Mouse (Mus musculus): ENCODE measurements around the gene Zfp459. TPM values are rescaled to one million over a fixed set of nuclear protein-coding genes. Genes with fewer than 3 reads are reported as not detected.
A peak's percentile ranks its signal among the peaks of the same experiment; 100 is the strongest.
"Not testable (repeated sequence)": the region's sequence is repeated elsewhere in the genome, so short reads cannot be mapped to it uniquely, and the experiment has no call there.

Zfp459 gene
- polyA plus RNA-seq, 1 experiment = 3.8 TPM

DNA sequence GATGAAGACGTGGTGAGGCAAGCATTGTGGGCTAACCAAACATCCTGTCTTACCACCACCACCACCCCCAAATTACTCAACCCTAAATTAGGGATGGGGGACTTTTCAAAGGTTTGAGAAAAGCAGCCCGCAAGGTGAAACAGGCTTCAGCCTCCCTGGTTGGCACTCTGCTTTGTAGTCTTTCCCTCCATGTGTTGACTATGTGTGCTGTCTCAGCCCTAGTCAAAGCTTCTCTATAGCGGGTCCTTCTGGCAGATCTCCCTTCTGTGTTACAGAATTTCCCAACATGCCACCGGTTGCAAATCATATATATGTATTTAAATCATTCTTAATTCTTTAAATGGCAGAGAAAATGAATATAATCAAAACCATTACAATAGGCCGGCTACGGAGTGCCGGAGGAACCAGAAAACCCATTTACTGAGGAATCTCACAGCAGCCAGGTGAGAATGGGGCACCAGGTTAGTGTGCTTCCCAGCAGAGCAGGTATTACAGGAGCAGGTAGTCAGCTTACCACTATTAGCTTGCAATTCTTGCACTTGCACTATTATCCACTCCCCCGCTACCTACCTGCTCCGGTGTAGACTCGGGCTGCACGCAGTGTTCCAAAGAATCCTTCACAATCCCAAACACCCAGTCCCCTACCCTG lies 536 bp downstream of the Zfp459 start:
- Histone ChIP-seq H3K4me3 (ENCODE audit: insufficient read depth, low read length) (peak overlapping the region; percentile 81), H3K4me1 (ENCODE audit: control insufficient read depth, insufficient read depth, low read length) (no peaks in the 10 kb centered on the region; the same call in 1 of the 2 replicates), H3K27ac (ENCODE audit: insufficient read depth, low read length) (no peak overlapping the region)
- no peak for TF ChIP-seq CTCF (IDR thresholded peaks at IDR 0.05; ENCODE audit: extremely low read depth, insufficient read depth, low read length)
- TF ChIP-seq POLR2A (IDR thresholded peaks at IDR 0.05; ENCODE audit: extremely low read depth, insufficient read depth, low read length) = no peak

DNA sequence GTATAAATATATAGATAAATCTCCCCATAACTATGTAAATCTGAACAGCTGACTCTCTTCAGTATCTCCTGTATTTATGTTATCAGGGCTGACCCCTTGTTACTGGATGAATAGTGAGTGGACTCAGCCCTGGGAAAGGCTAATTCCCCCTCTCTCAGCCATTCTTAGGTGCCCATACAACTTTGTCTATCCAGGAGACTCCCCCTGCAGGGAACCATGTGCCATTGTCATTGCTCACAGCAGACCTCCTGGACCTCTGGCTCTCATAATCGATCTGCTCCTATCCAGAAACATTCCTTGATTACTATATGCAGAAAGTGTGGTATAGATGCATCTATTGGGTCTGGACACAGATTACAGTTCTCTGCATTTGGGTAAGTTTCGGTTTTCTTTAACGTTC lies 4.4 kb downstream of the Zfp459 start:
- Histone ChIP-seq H3K27ac (ENCODE audit: insufficient read depth, low read length) (no peak overlapping the region), H3K4me1 (ENCODE audit: control insufficient read depth, insufficient read depth, low read length) (no peaks in the 10 kb centered on the region; the same call in 1 of the 2 replicates), H3K4me3 (ENCODE audit: insufficient read depth, low read length) (no peak overlapping the region)
- TF ChIP-seq CTCF (IDR thresholded peaks at IDR 0.05; ENCODE audit: extremely low read depth, insufficient read depth, low read length) (no peak), POLR2A (IDR thresholded peaks at IDR 0.05; ENCODE audit: extremely low read depth, insufficient read depth, low read length) (no peak)

DNA sequence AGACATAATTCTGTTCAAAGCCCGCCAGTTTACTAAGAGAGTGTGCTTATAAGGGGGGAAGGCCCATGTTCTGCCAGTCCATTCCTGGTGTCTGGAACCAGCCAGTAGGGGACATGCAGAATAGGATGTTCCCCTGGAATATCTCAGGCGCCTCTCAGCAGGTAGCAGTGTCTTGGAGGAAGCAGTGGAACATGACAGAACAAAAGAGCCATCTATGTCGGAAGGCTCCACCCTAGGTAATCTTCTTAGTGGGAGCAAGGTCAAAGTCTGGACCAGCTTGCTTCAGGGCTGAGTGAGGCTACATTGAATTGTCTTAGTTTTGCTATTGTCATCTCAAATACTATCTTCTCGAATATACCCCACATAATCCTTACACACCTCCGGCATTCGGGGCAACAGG lies 5.5 kb downstream of the Zfp459 start:
- TF ChIP-seq POLR2A (IDR thresholded peaks at IDR 0.05; ENCODE audit: extremely low read depth, insufficient read depth, low read length) = no peak
- no peak for TF ChIP-seq CTCF (IDR thresholded peaks at IDR 0.05; ENCODE audit: extremely low read depth, insufficient read depth, low read length)

DNA sequence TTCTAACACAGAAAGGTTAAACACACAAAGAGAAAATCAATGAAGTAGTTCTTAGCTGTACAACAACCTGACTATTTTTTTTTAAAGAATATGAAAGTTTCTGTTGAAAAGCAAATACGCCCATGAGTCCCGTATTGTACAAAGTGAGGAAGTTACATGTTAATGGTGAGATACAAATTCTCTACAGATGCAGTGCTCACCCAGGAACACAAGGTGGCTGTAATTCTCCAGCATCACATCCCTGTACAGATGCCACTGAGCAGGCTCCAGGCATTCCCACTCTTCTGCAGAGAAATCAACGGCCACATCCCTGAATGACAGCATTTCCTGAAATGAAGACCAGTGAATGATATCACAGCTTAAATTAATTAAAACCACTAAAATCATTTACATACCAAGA lies 7.6 kb downstream of the Zfp459 start:
- not testable (repeated sequence) for H3K4me1 ChIP-seq (ENCODE audit: control insufficient read depth, insufficient read depth, low read length); H3K27ac ChIP-seq (ENCODE audit: insufficient read depth, low read length); H3K4me3 ChIP-seq (ENCODE audit: insufficient read depth, low read length)
- TF ChIP-seq CTCF (IDR thresholded peaks at IDR 0.05; ENCODE audit: extremely low read depth, insufficient read depth, low read length) = peak; percentile 26; the same call in 1 of the 2 replicates

More for the DNA sequence above, 5.5 kb downstream of the Zfp459 start:
- Histone ChIP-seq H3K4me1 (ENCODE audit: control insufficient read depth, insufficient read depth, low read length) (no peaks in the 10 kb centered on the region; the same call in 1 of the 2 replicates), H3K4me3 (ENCODE audit: insufficient read depth, low read length) (no peak overlapping the region), H3K27ac (ENCODE audit: insufficient read depth, low read length) (no peak overlapping the region)

DNA sequence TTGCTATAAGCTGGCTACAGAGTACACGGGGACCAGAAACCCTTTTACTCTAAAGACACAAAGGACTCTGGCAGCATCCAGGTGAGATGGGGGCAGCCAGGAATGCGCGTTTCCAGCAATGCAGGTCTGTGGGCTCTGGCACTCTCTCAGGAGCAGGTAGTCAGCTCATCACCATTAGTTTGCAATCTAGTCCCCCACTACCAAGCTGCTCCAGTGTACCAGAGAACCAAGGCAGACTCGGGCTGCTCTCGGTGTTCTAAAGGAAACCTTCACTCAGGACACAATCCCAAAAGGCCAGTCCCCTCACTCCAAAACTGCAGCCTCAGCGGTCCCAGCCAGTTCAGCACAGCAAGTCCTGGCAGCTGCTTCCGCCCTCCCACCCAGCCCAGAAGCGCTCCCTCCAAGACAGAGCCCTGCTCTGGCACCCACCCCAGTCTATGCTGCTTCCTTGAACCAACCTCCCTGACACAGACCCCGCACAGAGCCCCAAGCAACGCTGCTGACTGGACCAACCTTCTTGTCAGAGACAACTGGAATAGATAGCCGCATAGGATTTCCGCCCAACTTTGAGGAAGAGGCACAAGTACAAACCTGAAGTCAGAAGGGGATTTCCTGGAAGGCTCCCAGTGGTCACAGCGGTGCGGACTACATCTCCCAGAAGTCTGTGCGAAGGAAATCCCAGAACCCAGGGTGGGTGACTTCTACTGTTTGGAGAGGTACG lies 21.9 kb downstream of the Zfp459 start, which contains the start of gene Zfp429:
TSS of gene Zfp429 (minus strand) at position 637 of the 721 bp plus-strand sequence.
- not testable (repeated sequence) for H3K27ac ChIP-seq (ENCODE audit: insufficient read depth, low read length); H3K4me1 ChIP-seq (ENCODE audit: control insufficient read depth, insufficient read depth, low read length)
- peak within 1 kb of the TSS; percentile 81 for H3K4me3 ChIP-seq (ENCODE audit: insufficient read depth, low read length)

DNA sequence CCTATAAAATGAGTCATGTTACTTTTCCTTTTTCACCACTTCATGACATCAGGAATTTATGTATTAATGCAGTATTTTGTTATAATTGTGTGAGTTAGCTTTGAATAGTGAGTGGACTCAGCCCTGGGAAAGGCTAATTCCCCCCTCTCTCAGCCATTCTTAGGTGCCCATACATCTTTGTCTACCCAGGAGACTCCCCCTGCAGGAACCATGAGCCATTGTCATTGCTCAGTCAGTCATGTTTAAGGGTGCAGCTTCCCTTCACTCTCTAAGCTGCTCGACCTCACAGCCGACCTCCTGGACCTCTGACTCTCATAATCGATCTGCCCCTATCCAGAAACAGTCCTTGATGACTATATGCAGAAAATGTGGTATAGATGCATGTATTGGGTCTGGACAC lies 45.0 kb downstream of the Zfp459 start:
- H3K4me3 ChIP-seq (ENCODE audit: insufficient read depth, low read length); H3K4me1 ChIP-seq (ENCODE audit: control insufficient read depth, insufficient read depth, low read length); H3K27ac ChIP-seq (ENCODE audit: insufficient read depth, low read length): not testable (repeated sequence)

DNA sequence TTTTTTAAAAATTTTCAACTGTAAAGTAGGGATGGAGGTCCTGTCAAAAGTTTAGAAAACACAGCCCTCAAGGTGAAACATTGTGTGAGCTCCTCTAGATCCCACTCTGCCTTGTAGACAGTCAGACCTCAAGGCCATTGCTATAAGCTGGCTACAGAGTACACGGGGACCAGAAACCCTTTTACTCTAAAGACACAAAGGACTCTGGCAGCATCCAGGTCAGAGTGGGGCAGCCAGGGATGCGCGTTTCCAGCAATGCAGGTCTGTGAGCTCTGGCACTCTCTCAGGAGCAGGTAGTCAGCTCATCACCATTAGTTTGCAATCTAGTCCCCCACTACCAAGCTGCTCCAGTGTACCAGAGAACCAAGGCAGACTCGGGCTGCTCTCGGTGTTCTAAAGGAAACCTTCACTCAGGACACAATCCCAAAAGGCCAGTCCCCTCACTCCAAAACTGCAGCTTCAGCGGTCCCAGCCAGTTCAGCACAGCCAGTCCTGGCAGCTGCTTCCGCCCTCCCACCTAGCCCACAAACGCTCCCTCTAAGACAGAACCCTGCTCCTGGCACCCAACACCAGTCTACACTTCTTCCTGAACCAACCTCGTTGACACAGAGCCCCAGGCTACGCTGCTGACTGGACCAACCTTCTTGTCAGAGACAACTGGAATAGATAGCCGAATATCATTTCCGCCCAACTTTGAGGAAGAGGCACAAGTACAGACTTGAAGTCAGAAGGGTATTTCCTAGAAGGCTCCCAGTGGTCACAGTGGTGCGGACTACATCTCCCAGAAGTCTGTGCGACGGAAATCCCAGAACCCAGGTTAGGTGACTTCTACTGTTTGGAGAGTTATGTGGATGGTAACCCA lies 45.9 kb downstream of the Zfp459 start, which contains the start of the genes Gm28041 and Zfp456:
TSS of gene Gm28041 (minus strand) at position 684 of the 862 bp plus-strand sequence.
TSS of gene Zfp456 (minus strand) at position 761 of the 862 bp plus-strand sequence.
- not testable (repeated sequence) for H3K4me1 ChIP-seq (ENCODE audit: control insufficient read depth, insufficient read depth, low read length); H3K27ac ChIP-seq (ENCODE audit: insufficient read depth, low read length)
- H3K4me3 ChIP-seq (ENCODE audit: insufficient read depth, low read length) = peak within 1 kb of the TSS; percentile 47

DNA sequence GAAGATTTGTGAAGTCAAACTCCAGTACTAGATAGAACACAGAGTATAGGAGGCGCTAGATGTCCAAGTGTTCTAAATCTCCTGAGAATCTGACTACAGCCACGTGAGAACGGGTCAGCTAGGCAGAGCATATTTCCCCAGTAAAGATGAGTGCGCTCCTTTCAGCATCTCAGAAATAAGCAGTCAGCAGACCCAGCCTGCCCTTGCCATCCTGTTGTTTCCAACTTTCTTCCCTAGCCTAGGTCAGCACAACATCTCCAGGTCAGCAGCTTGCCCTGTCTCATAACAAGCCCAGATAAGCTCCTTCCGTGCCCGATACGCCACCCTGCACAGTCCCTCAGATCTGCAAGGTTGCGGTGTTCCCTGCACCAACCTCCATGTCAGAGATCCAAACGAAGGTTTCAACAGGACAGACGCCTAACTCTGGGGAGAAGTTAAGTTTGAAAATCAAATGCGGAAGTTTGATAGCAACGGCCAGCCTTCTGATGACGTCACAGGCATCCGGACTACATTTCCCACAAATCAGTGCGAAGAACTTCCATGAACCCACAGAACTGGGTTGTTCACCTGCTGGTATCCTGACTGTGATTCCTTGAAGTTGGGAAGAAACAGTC lies 61.0 kb downstream of the Zfp459 start, which contains the start of the genes Gm28044 and Zfp953:
TSS of gene Gm28044 (minus strand) at position 406 of the 614 bp plus-strand sequence.
TSS of gene Zfp953 (minus strand) at position 475 of the 614 bp plus-strand sequence.
- Histone ChIP-seq H3K4me3 (ENCODE audit: insufficient read depth, low read length) (peak within 1 kb of the TSS; percentile 76), H3K4me1 (ENCODE audit: control insufficient read depth, insufficient read depth, low read length) (no peaks in the 10 kb centered on the region), H3K27ac (ENCODE audit: insufficient read depth, low read length) (no peak within 1 kb of the TSS)
- TF ChIP-seq CTCF (IDR thresholded peaks at IDR 0.05; ENCODE audit: extremely low read depth, insufficient read depth, low read length) (no peak), POLR2A (IDR thresholded peaks at IDR 0.05; ENCODE audit: extremely low read depth, insufficient read depth, low read length) (no peak)

Other genes with a start within 250 kb of the Zfp459 start
- 3.8 and 4.1 TPM in 2 replicates for gene Rsl1, start 248.2 kb downstream of the Zfp459 start, polyA plus RNA-seq (2012; rRNA removed)
- 1.4 and 1.5 TPM in 2 replicates for gene Zfp455, start 226.9 kb downstream of the Zfp459 start, polyA plus RNA-seq (2012; rRNA removed)
- gene Zfp458, start 143.0 kb downstream of the Zfp459 start, polyA plus RNA-seq (2012; rRNA removed) = 3.8 and 4.2 TPM in 2 replicates
- 2.7 and 3.4 TPM in 2 replicates for gene Zfp457, start 114.9 kb downstream of the Zfp459 start, polyA plus RNA-seq (2012; rRNA removed)
- gene Zfp595, start 88.8 kb downstream of the Zfp459 start, polyA plus RNA-seq (2012; rRNA removed) = 2.3 and 2.6 TPM in 2 replicates
- not detected in 2 replicates for gene Gm28044, start 60.9 kb downstream of the Zfp459 start, polyA plus RNA-seq (2012; rRNA removed)
- 0.48 and 0.57 TPM in 2 replicates for gene Zfp953, start 60.8 kb downstream of the Zfp459 start, polyA plus RNA-seq (2012; rRNA removed)
- 0.15 and 0.44 TPM in 2 replicates for gene Gm28041, start 45.7 kb downstream of the Zfp459 start, polyA plus RNA-seq (2012; rRNA removed)
- 0.52 and 0.61 TPM in 2 replicates for gene Zfp456, start 45.6 kb downstream of the Zfp459 start, polyA plus RNA-seq (2012; rRNA removed)
- gene Zfp429, start 21.6 kb downstream of the Zfp459 start, polyA plus RNA-seq (2012; rRNA removed) = 3.9 and 4.6 TPM in 2 replicates
- 9.1 TPM in 2 replicates for gene Zfp874a, start 30.2 kb upstream of the Zfp459 start, polyA plus RNA-seq (2012; rRNA removed)
- gene Zfp874b, start 62.8 kb upstream of the Zfp459 start, polyA plus RNA-seq (2012; rRNA removed) = 10.0 and 11.5 TPM in 2 replicates
- gene Zfp58, start 79.1 kb upstream of the Zfp459 start, polyA plus RNA-seq (2012; rRNA removed) = 5.6 and 5.7 TPM in 2 replicates
- 0.15 TPM in 1 of 2 replicates, not detected in the other for gene Gm26965, start 104.7 kb upstream of the Zfp459 start, polyA plus RNA-seq (2012; rRNA removed)
- gene Zfp87, start 104.8 kb upstream of the Zfp459 start, polyA plus RNA-seq (2012; rRNA removed) = 27.9 and 29.4 TPM in 2 replicates
- gene Zfp748, start 132.4 kb upstream of the Zfp459 start, polyA plus RNA-seq (2012; rRNA removed) = 5.0 and 5.2 TPM in 2 replicates
- gene Zfp729b, start 188.3 kb upstream of the Zfp459 start, polyA plus RNA-seq (2012; rRNA removed) = 3.4 and 3.5 TPM in 2 replicates
- not detected in 2 replicates for gene Gm49345, start 216.4 kb upstream of the Zfp459 start, polyA plus RNA-seq (2012; rRNA removed)
- 3.8 and 4.4 TPM in 2 replicates for gene Zfp729a, start 216.4 kb upstream of the Zfp459 start, polyA plus RNA-seq (2012; rRNA removed)